Mouse (Mus musculus) ES-E14 (cell line): Measurements from ENCODE around the gene Unc93a2.
"Not testable (repeated sequence)": the region's sequence is repeated elsewhere in the genome, so short reads cannot be mapped to it uniquely, and the experiment has no call there.

Experiments
- HCFC1 ChIP-seq: IDR thresholded peaks from 2 replicates; pipeline ENCODE4 v1.6.1; 2012; ENCODE audit warnings: low read length, inconsistent platforms, borderline replicate concordance; ENCODE audit not compliant: insufficient read depth
- MAFK ChIP-seq: IDR thresholded peaks from 2 replicates; pipeline ENCODE4 v1.6.1; 2014; ENCODE audit warnings: mild to moderate bottlenecking, low read depth, low read length, inconsistent platforms; ENCODE audit not compliant: insufficient read depth

GRCm38 (mm10) chr17:7365615-7366014 is 19.6 kb downstream of the Unc93a2 start:
- TF ChIP-seq HCFC1, MAFK: not testable (repeated sequence)
